Mouse (Mus musculus) limb, embryonic 14.5 days (tissue): ENCODE data around the gene Styk1. TPM values are rescaled to one million over a fixed set of nuclear protein-coding genes. Genes with fewer than 3 reads are reported as not detected.

Experiments
- ATAC-seq: fragments of 200-750 bp; cut with Nextera tagmentation; 2 replicates; pipeline ENCODE4 v1.8.0; 2017; ENCODE audit warnings: low read depth, moderate number of reproducible peaks, moderate TSS enrichment; ENCODE audit not compliant: low FRiP score
- DNase-seq: peaks from one replicate; pipeline ENCODE4 v3.0.0-alpha.2; 2015; ENCODE audit warnings: low spot score
- H3K27ac ChIP-seq: fragments of 300-500 bp; sonication (generic); replicated peaks from 2 replicates; pipeline ENCODE4 v1.5.1; 2014; ENCODE audit warnings: low read depth, mild to moderate bottlenecking, low read length, moderate library complexity, mixed read lengths
- H3K27me3 ChIP-seq: fragments of 300-500 bp; sonication (generic); 2 replicates; pipeline ENCODE4 v1.6.1; 2014; ENCODE audit warnings: low read length, mixed read lengths; ENCODE audit not compliant: control insufficient read depth, insufficient read depth
- H3K36me3 ChIP-seq: fragments of 300-500 bp; sonication (generic); 2 replicates; pipeline ENCODE4 v1.6.1; 2014; ENCODE audit warnings: mild to moderate bottlenecking, low read length, moderate library complexity, mixed read lengths; ENCODE audit not compliant: control insufficient read depth, insufficient read depth
- H3K4me1 ChIP-seq: fragments of 300-500 bp; sonication (generic); 2 replicates; pipeline ENCODE4 v1.6.1; 2014; ENCODE audit warnings: antibody characterized with exemption, low read length, mixed read lengths; ENCODE audit not compliant: control insufficient read depth, insufficient read depth
- H3K4me2 ChIP-seq: fragments of 300-500 bp; sonication (generic); replicated peaks from 2 replicates; pipeline ENCODE4 v1.6.1; 2014; ENCODE audit warnings: low read depth, mild to moderate bottlenecking, low read length, moderate library complexity; ENCODE audit not compliant: severe bottlenecking
- H3K4me3 ChIP-seq: fragments of 300-500 bp; sonication (generic); replicated peaks from 2 replicates; pipeline ENCODE4 v1.5.1; 2014; ENCODE audit warnings: low read length
- H3K9ac ChIP-seq: fragments of 300-500 bp; sonication (generic); 2 replicates; pipeline ENCODE4 v1.6.1; 2014; ENCODE audit warnings: mild to moderate bottlenecking, low read depth, low read length, moderate library complexity; ENCODE audit not compliant: severe bottlenecking
- H3K9me3 ChIP-seq: fragments of 300-500 bp; sonication (generic); 2 replicates; pipeline ENCODE4 v1.6.1; 2016; ENCODE audit warnings: low read length; ENCODE audit not compliant: control insufficient read depth
- POLR2A ChIP-seq: fragments of 200-500 bp; IDR thresholded peaks from 2 replicates; pipeline ENCODE4 v1.8.0; 2012; ENCODE audit warnings: inconsistent platforms, mild to moderate bottlenecking, moderate library complexity, borderline replicate concordance; ENCODE audit not compliant: insufficient read depth, insufficient read length; ENCODE audit errors: extremely low read depth
- WGBS: fragments of 180-500 bp; shearing (Covaris S2); extraction: QIAGEN DNeasy Blood & Tissue Kit; methylation state at CpG from one replicate; pipeline ENCODE4 v1.1.7; 2014; 5-methylcytosine and 5-hydroxymethylcytosine counted together
- polyA plus RNA-seq, 2 experiments: library from polyadenylated mRNA; depleted of rRNA in 1 of 2; stranded (reverse) in 1 of 2; unstranded in 1 of 2; fragments of >200 nt; fragmentation: Nextera tagmentation in 1 of 2; extraction: Ambion mirVana in 1 of 2; gene quantifications; 2 replicates each; pipeline versions ENCODE4 v1.2.1 to v1.2.3; 2012 to 2014

Gene Styk1
- polyA plus RNA-seq, 2 experiments = 1.3 to 1.5 TPM

DNA sequence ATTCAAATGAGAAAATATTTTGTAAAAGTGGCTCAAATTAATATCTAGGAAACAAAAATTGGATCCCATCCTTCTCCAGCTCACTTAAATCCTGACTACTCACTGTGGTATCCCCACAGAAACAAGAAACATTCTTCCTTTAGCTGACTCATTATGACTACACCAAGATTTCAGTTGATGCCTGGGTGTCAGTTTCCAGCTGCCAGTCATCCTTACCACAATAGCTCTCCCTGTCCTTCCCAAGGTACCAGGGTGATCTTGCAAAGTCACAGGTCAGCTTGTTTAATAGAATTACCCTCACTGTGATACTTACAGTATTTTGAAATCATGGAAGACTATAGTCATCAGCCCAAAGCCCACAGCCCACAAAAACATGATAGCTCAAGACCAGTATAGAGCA is 54.9 kb downstream of the Styk1 start:
- Histone ChIP-seq H3K27ac (no peak overlapping the region), H3K9ac (no peak overlapping the region), H3K9me3 (no peaks in the 10 kb centered on the region), H3K4me2 (no peak overlapping the region), H3K4me1 (no peaks in the 10 kb centered on the region), H3K27me3 (no peaks in the 10 kb centered on the region), H3K36me3 (no peaks in the 10 kb centered on the region), H3K4me3 (no peak overlapping the region)
- no peak for TF ChIP-seq POLR2A
- no peak for DNase-seq
- ATAC-seq = no peak

DNA sequence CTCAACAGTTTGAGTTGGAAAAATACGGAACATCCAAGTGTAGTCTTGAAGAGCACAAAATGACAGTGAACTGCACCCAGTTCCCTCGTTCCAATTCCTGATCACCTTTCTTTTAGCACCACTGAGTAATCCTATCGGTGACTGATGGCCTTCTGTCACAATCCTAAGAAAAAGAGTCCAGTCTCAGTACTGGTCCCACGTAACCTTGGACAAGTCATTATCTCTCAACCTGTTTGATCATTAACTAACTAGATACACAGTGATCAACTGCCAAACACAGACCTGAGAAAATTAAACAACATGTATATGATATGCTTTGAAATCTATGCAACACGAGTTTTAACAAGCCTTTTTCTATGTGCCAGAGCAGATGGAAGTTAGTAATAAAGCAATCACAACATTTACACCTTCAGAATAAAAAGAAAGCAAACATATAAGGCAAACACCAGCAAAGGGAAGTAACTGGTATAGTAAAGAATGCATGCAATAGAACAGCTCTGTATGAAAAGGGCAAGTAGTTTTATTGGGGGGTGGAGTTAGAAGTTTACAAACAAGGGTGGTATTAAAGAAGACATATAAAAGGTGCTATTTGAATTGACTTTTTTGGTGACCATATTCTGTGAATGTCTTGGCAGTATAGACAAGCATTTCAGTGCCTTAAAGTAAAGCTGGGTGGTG is 58.8 kb downstream of the Styk1 start:
- H3K9ac ChIP-seq = no peak overlapping the region
- DNase-seq (no peak), ATAC-seq (no peak)
- H3K36me3 ChIP-seq = no peaks in the 10 kb centered on the region
- 81% methylated on average over 5 of the region's 5 CpGs for WGBS
- no peak for TF ChIP-seq POLR2A
- H3K27ac ChIP-seq = no peak overlapping the region
- H3K4me2 ChIP-seq = no peak overlapping the region
- H3K4me1 ChIP-seq = 0 out of 2 replicates have a peak, but pooled peaks cover 4% of the 10 kb centered on the region
- H3K4me3 ChIP-seq = no peak overlapping the region
- no peaks in the 10 kb centered on the region for H3K27me3 ChIP-seq
- H3K9me3 ChIP-seq = no peaks in the 10 kb centered on the region

DNA sequence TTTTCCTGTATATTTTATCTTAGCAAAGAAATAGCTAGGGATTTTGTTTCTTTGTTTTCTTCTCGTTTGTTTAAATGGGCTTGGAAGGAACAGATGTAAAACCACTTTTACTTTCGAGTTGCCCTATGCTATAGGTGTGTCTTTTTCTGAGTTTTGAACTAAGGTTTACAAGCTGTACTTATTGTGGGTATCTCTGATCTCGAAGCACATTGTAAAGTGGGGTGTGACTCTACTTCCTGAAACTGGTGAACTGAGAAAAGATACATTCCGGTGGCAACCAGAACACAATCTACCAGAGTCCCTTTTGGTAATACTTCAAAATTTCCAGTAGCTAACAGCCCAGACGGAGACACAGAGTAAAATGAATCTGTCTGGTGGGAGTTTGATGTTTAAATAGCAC is 59.5 kb downstream of the Styk1 start:
- no peak for DNase-seq
- ATAC-seq = no peak
- Histone ChIP-seq H3K9ac (no peak overlapping the region), H3K27ac (no peak overlapping the region), H3K4me2 (peak overlapping the region; percentile 52), H3K27me3 (no peaks in the 10 kb centered on the region), H3K9me3 (no peaks in the 10 kb centered on the region), H3K4me1 (0 out of 2 replicates have a peak, but pooled peaks cover 4% of the 10 kb centered on the region), H3K36me3 (no peaks in the 10 kb centered on the region), H3K4me3 (peak overlapping the region; percentile 72)
- no peak for TF ChIP-seq POLR2A
- 84% methylated on average over 5 of the region's 5 CpGs for WGBS

DNA sequence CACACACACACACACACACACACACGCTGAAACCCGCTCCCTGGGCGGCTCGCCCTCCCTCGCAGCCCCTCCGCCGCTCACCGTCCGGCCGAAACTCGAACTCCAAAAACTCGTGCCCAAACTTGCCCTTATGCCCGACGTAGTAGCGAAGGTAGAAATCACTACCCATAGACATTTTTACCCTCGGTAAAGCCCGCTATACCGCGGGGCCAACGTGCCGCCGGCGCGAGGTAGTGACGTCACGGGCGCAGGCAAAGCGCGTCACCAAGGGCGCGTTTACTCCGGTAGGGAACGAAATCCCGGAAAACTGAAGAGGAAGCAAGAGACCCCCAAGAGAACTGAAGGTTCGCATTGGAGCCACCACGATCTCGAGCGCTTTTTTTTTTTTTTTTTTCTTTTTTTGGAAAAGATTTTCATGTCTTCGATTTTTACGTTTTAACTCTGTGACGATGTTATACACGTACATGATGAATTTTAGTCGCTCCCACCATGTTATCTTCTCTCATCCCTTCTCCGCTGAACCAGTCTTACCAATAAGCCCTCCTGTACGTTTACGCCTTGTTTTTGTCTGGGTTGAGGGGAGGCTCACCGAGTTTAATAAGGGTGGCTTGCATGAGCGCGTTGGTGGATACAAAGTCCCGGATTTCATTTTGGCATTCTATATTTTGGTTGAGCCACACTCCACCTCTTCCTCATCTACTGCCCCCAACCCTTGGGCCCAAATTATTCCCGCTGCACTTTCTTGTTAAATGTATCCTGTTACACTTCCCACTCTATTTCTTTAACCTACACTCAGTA is 60.2 kb downstream of the Styk1 start, which contains the start of gene Magohb:
TSS of gene Magohb (minus strand) at position 254 of the 798 bp plus-strand sequence.
- WGBS = 1% methylated on average over 45 of the region's 51 CpGs
- H3K27ac ChIP-seq = peak within 1 kb of the TSS; percentile 77

DNA sequence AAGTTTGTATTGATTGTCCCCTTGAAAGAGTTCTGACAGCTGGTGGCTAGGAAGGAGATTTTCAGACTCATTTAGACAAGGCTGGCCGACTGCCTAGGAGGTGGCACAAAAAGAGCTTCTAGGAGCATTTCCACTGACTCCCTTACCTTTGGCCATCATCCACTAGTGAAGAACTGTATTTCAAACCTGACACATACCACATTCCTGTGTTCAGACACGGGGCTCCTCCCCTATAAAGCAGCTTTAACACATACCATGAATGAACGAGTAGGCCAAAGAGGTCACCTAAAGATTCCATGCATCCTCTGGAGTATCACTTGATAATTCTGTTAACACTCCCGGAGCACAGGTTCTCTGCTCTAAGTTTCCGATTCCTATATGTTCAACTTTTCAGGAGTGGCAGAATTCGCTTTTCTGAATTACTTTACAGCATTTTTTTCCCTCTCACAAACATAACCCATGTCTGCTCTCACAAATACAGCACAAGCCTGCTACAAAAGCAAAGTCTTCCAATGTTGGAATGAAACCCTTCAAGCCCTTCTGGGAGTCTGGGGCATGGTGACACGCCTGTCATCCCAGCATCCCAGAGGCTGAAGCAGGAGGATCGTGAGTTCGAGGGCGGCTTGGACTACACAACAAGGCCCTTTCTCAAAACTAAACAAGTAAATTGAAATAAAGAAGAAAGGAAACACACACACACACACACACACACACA is 61.0 kb downstream of the Styk1 start:
- H3K9me3 ChIP-seq = no peaks in the 10 kb centered on the region
- H3K4me2 ChIP-seq = peak overlapping the region; percentile 60
- no peaks in the 10 kb centered on the region for H3K27me3 ChIP-seq
- peak overlapping the region; percentile 77 for H3K27ac ChIP-seq
- 18% methylated on average over 10 of the region's 10 CpGs for WGBS
- ATAC-seq (peak; percentile 34), DNase-seq (no peak)
- H3K36me3 ChIP-seq = peaks cover 9% of the 10 kb centered on the region
- H3K4me3 ChIP-seq = peak overlapping the region; percentile 72
- peak overlapping the region; percentile 88 for H3K9ac ChIP-seq
- no peak for TF ChIP-seq POLR2A
- 0 out of 2 replicates have a peak, but pooled peaks cover 4% of the 10 kb centered on the region for H3K4me1 ChIP-seq

More for the DNA sequence above, 60.2 kb downstream of the Styk1 start, which contains the start of gene Magohb:
- no peaks in the 10 kb centered on the region for H3K9me3 ChIP-seq
- 0 out of 2 replicates have a peak, but pooled peaks cover 4% of the 10 kb centered on the region for H3K4me1 ChIP-seq
- peak within 1 kb of the TSS; percentile 72 for H3K4me3 ChIP-seq
- peaks cover 2% of the 10 kb centered on the region for H3K36me3 ChIP-seq
- no peak for TF ChIP-seq POLR2A
- peak within 1 kb of the TSS; percentile 60 for H3K4me2 ChIP-seq
- peak; percentile 89 for ATAC-seq
- DNase-seq = peak; percentile 85
- peak within 1 kb of the TSS; percentile 88 for H3K9ac ChIP-seq
- H3K27me3 ChIP-seq = no peaks in the 10 kb centered on the region
